Mouse (Mus musculus): ENCODE measurements around the gene Mia. TPM values are rescaled to one million over a fixed set of nuclear protein-coding genes. Genes with fewer than 3 reads are reported as not detected.
A peak's percentile ranks its signal among the peaks of the same experiment; 100 is the strongest.

Mia gene
- polyA plus RNA-seq, 1 experiment from 2014 or later: 28.5 TPM

DNA sequence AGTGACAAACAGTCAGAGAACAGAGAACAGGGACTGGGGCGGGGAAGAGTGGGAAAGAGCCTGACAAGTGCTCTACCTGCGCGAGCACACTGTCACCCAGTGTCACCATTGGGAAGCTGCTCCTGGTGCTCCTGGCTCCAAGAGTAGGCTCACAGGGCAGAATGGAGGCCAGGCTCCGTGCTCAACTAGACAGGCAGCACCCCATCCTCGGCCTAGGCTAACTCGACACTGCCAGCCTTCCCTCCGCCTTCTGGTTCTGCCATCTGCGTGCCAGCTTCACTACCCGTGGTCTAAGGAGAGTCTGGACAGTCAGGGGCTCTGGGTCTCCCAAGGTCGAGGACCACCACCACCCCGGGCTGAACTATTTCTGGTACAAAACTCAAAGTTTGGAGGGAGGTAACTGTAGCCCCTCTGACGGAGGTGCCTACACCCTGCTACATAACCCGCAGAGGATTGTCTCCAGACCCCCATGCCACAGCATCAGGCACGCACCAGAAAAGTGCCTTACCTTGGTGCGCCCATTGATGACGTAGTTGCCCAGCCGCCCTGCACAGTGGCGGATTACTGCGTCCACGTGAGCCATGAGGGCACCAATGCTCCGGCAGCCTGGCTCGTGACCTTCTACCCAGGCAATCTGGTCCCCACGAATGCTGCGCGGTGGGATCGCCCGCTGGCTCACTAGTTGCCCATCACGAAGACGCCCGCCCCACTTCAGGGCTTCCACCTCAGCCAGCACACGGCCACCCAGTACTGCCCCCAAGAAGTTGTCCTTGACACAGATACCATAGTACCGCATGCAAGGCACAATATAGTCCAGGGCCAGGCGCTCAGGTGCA lies 16.6 kb downstream of the Mia start:
- Histone ChIP-seq H3K4me3 (replicated peaks; ENCODE audit: low read length) (peak overlapping the region; percentile 88), H3K9ac (peak overlapping the region; percentile 88), H3K36me3 (replicated peaks; ENCODE audit: control insufficient read depth, insufficient read depth) (peaks cover 51% of the 10 kb centered on the region), H3K4me1 (replicated peaks; ENCODE audit: control insufficient read depth, insufficient read depth, low read length) (peaks cover 56% of the 10 kb centered on the region), H3K27me3 (ENCODE audit: control insufficient read depth, insufficient read depth, low read length) (no peaks in the 10 kb centered on the region), H3K9me3 (ENCODE audit: control insufficient read depth, low read length) (no peaks in the 10 kb centered on the region), H3K27ac (no peak overlapping the region), H3K4me2 (replicated peaks) (peak overlapping the region; percentile 64)
- ATAC-seq (ENCODE audit: low FRiP score): no peak
- 85% methylated on average over 33 of the region's 33 CpGs for WGBS
- DNase-seq (ENCODE audit: low spot score): no peak

DNA sequence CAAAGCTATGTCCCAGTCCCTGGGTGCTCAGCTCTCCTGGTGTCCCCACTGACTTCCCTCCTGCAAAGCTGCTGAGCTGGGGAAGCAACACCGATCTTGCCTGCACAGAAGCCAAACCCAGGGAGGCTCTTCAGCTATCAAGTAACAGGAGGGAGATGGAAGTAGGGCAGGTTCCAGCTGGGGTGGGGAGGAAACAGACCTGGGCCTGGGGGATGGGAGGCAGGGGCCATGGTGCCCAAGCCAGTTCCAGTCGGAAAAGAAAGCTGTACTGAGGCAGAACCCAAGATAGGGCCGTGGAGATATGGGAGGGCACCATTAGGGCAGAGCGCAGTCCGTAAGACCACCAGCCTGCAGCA lies 17.5 kb downstream of the Mia start:
- WGBS: 80% methylated on average over 5 of the region's 5 CpGs

GRCm38 (mm10) chr7:27162780-27163449 lies 18.0 kb downstream of the Mia start:
- Histone ChIP-seq H3K4me1 (replicated peaks; ENCODE audit: control insufficient read depth, insufficient read depth, low read length) (peaks cover 56% of the 10 kb centered on the region), H3K27me3 (ENCODE audit: control insufficient read depth, insufficient read depth, low read length) (no peaks in the 10 kb centered on the region), H3K36me3 (replicated peaks; ENCODE audit: control insufficient read depth, insufficient read depth) (peaks cover 63% of the 10 kb centered on the region), H3K4me3 (replicated peaks; ENCODE audit: low read length) (no peak overlapping the region), H3K9ac (peak overlapping the region; percentile 88), H3K27ac (no peak overlapping the region), H3K9me3 (ENCODE audit: control insufficient read depth, low read length) (no peaks in the 10 kb centered on the region), H3K4me2 (replicated peaks) (peak overlapping the region; percentile 64)
- no peak for DNase-seq (ENCODE audit: low spot score)
- WGBS: 91% methylated on average over 5 of the region's 5 CpGs
- ATAC-seq (ENCODE audit: low FRiP score): no peak

More for the DNA sequence above, 17.5 kb downstream of the Mia start:
- no peak overlapping the region for H3K27ac ChIP-seq
- peak overlapping the region; percentile 88 for H3K9ac ChIP-seq
- DNase-seq (ENCODE audit: low spot score): no peak
- H3K27me3 ChIP-seq (ENCODE audit: control insufficient read depth, insufficient read depth, low read length): no peaks in the 10 kb centered on the region
- no peaks in the 10 kb centered on the region for H3K9me3 ChIP-seq (ENCODE audit: control insufficient read depth, low read length)
- no peak for ATAC-seq (ENCODE audit: low FRiP score)
- peak overlapping the region; percentile 64 for H3K4me2 ChIP-seq (replicated peaks)
- peaks cover 58% of the 10 kb centered on the region for H3K36me3 ChIP-seq (replicated peaks; ENCODE audit: control insufficient read depth, insufficient read depth)
- H3K4me3 ChIP-seq (replicated peaks; ENCODE audit: low read length): peak overlapping the region; percentile 88; the same call in 1 of the 2 replicates
- peaks cover 56% of the 10 kb centered on the region for H3K4me1 ChIP-seq (replicated peaks; ENCODE audit: control insufficient read depth, insufficient read depth, low read length)

DNA sequence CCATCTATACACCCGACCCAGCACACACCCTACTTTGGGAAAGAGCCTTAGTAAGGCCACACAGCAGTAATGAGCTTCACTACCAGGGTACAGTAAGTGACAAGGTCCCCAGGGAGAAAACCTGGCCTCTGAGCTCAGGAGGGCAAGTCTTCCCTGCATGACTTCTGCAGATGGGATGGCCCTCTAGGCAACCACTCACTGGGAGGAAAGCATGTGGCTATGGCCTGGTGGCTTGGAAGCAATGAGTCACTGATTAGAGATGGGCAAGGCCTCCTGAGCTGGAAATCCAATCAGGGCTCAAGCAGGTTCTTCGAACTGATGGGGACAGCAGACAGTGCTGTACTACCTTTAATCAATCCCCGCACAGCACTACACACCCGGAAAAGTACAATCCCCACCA lies 19.2 kb downstream of the Mia start:
- 85% methylated on average over 4 of the region's 4 CpGs for WGBS
- DNase-seq (ENCODE audit: low spot score): no peak
- Histone ChIP-seq H3K27ac (no peak overlapping the region), H3K9ac (no peak overlapping the region), H3K27me3 (ENCODE audit: control insufficient read depth, insufficient read depth, low read length) (no peaks in the 10 kb centered on the region), H3K36me3 (replicated peaks; ENCODE audit: control insufficient read depth, insufficient read depth) (peaks cover 72% of the 10 kb centered on the region), H3K4me3 (replicated peaks; ENCODE audit: low read length) (no peak overlapping the region), H3K9me3 (ENCODE audit: control insufficient read depth, low read length) (no peaks in the 10 kb centered on the region), H3K4me2 (replicated peaks) (0 out of 2 replicates have a peak overlapping the region, but pooled peaks have one; percentile 12), H3K4me1 (replicated peaks; ENCODE audit: control insufficient read depth, insufficient read depth, low read length) (peaks cover 50% of the 10 kb centered on the region)
- ATAC-seq (ENCODE audit: low FRiP score): no peak

GRCm38 (mm10) chr7:27160921-27161320 lies 20.0 kb downstream of the Mia start:
- Histone ChIP-seq H3K4me1 (replicated peaks; ENCODE audit: control insufficient read depth, insufficient read depth, low read length) (peaks cover 50% of the 10 kb centered on the region), H3K4me3 (replicated peaks; ENCODE audit: low read length) (no peak overlapping the region), H3K36me3 (replicated peaks; ENCODE audit: control insufficient read depth, insufficient read depth) (peaks cover 72% of the 10 kb centered on the region), H3K27ac (no peak overlapping the region), H3K9ac (no peak overlapping the region), H3K9me3 (ENCODE audit: control insufficient read depth, low read length) (no peaks in the 10 kb centered on the region), H3K27me3 (ENCODE audit: control insufficient read depth, insufficient read depth, low read length) (no peaks in the 10 kb centered on the region), H3K4me2 (replicated peaks) (no peak overlapping the region)
- no peak for DNase-seq (ENCODE audit: low spot score)
- ATAC-seq (ENCODE audit: low FRiP score): no peak
- WGBS: 85% methylated on average over 3 of the region's 3 CpGs

GRCm38 (mm10) chr7:27159882-27160281 lies 21.1 kb downstream of the Mia start:
- Histone ChIP-seq H3K9ac (no peak overlapping the region), H3K27ac (no peak overlapping the region), H3K36me3 (replicated peaks; ENCODE audit: control insufficient read depth, insufficient read depth) (peaks cover 67% of the 10 kb centered on the region), H3K27me3 (ENCODE audit: control insufficient read depth, insufficient read depth, low read length) (no peaks in the 10 kb centered on the region), H3K9me3 (ENCODE audit: control insufficient read depth, low read length) (no peaks in the 10 kb centered on the region), H3K4me1 (replicated peaks; ENCODE audit: control insufficient read depth, insufficient read depth, low read length) (peaks cover 43% of the 10 kb centered on the region), H3K4me2 (replicated peaks) (no peak overlapping the region), H3K4me3 (replicated peaks; ENCODE audit: low read length) (peak overlapping the region; percentile 8; the same call in 1 of the 2 replicates)
- ATAC-seq (ENCODE audit: low FRiP score) (peak; percentile 89), DNase-seq (ENCODE audit: low spot score) (peak; percentile 80)
- WGBS: 24% methylated on average over 8 of the region's 8 CpGs

DNA sequence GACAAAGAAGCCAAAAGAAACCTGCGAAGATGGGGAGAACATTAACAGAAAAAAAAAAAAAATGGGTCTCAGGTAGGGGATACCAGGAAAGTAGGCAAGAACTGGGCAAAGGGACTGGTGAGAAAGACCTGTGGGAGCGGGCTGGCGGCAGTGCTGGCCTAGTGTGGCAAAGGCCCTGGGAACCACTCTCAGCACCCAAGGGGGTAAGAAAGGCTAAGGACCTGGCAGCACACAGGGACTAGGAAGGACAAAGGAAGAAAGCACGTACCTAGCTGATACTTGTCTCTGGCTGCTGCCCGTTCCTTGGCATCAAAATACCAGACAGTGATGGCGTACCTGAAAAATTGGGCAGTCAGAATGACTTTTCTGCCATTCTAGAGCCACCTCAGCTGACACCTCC lies 21.7 kb downstream of the Mia start:
- Histone ChIP-seq H3K4me2 (replicated peaks) (no peak overlapping the region), H3K9me3 (ENCODE audit: control insufficient read depth, low read length) (no peaks in the 10 kb centered on the region), H3K4me1 (replicated peaks; ENCODE audit: control insufficient read depth, insufficient read depth, low read length) (peaks cover 37% of the 10 kb centered on the region), H3K36me3 (replicated peaks; ENCODE audit: control insufficient read depth, insufficient read depth) (peaks cover 61% of the 10 kb centered on the region), H3K27ac (no peak overlapping the region), H3K27me3 (ENCODE audit: control insufficient read depth, insufficient read depth, low read length) (no peaks in the 10 kb centered on the region), H3K4me3 (replicated peaks; ENCODE audit: low read length) (no peak overlapping the region), H3K9ac (no peak overlapping the region)
- 98% methylated on average over 6 of the region's 6 CpGs for WGBS
- ATAC-seq (ENCODE audit: low FRiP score): no peak
- no peak for DNase-seq (ENCODE audit: low spot score)

- no peaks in the 10 kb centered on the region for H3K27me3 ChIP-seq (ENCODE audit: control insufficient read depth, insufficient read depth, low read length)
- H3K4me3 ChIP-seq (replicated peaks; ENCODE audit: low read length): no peak overlapping the region
- no peak overlapping the region for H3K27ac ChIP-seq
- no peak for DNase-seq (ENCODE audit: low spot score)
- ATAC-seq (ENCODE audit: low FRiP score): no peak
- no peaks in the 10 kb centered on the region for H3K9me3 ChIP-seq (ENCODE audit: control insufficient read depth, low read length)
- 96% methylated on average over 9 of the region's 9 CpGs for WGBS
- peaks cover 26% of the 10 kb centered on the region for H3K4me1 ChIP-seq (replicated peaks; ENCODE audit: control insufficient read depth, insufficient read depth, low read length)
- H3K36me3 ChIP-seq (replicated peaks; ENCODE audit: control insufficient read depth, insufficient read depth): peaks cover 53% of the 10 kb centered on the region
- H3K9ac ChIP-seq: no peak overlapping the region
- no peak overlapping the region for H3K4me2 ChIP-seq (replicated peaks)
These were observed 22.8 kb downstream of the Mia start for GRCm38 (mm10) chr7:27158171-27158570.

DNA sequence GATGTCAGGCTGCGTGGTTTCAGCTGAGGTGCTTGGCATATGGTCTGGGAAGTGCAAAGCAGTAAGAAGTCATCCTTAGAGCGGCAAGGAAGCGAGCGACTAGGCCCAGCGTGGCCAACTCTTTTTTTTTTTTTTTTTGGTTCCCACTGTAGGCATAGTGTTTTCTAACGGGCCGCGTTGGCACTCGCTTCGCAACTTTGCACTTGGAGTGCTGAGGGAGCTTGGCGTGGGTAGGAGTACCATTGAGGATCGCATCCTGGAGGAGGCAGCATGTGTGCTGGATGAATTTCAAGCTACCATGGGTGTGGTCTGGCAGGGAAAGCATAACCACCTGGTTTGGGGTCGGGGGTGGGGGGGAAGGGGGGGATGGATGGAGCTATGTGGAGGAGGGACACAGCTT lies 25.0 kb downstream of the Mia start:
- Histone ChIP-seq H3K4me1 (replicated peaks; ENCODE audit: control insufficient read depth, insufficient read depth, low read length) (peaks cover 8% of the 10 kb centered on the region), H3K36me3 (replicated peaks; ENCODE audit: control insufficient read depth, insufficient read depth) (peaks cover 37% of the 10 kb centered on the region), H3K4me3 (replicated peaks; ENCODE audit: low read length) (no peak overlapping the region), H3K27ac (no peak overlapping the region), H3K27me3 (ENCODE audit: control insufficient read depth, insufficient read depth, low read length) (no peaks in the 10 kb centered on the region), H3K9ac (no peak overlapping the region), H3K4me2 (replicated peaks) (no peak overlapping the region), H3K9me3 (ENCODE audit: control insufficient read depth, low read length) (no peaks in the 10 kb centered on the region)
- ATAC-seq (ENCODE audit: low FRiP score) (no peak), DNase-seq (ENCODE audit: low spot score) (no peak)
- 83% methylated on average over 13 of the region's 13 CpGs for WGBS
